Mouse (Mus musculus) embryonic fibroblast, embryonic 13.5 days (primary cell): ENCODE data around the gene Fdxr.

Source experiments
- CTCF ChIP-seq: IDR thresholded peaks from 2 replicates; pipeline ENCODE4 v1.5.1; 2011; ENCODE audit warnings: mild to moderate bottlenecking, control low read depth, low read length, moderate library complexity, borderline replicate concordance; ENCODE audit not compliant: insufficient read depth
- POLR2A ChIP-seq: IDR thresholded peaks from 2 replicates; pipeline ENCODE4 v1.6.1; 2011; ENCODE audit warnings: low read depth, mild to moderate bottlenecking, control low read depth, low read length, moderate library complexity

GRCm38 (mm10) chr11:115228430-115228829 lies 48.4 kb downstream of the Fdxr start:
- TF ChIP-seq POLR2A (no peak), CTCF (no peak)
